Mouse (Mus musculus): ENCODE data around the gene Cetn3.

The Cetn3 gene

GRCm38 (mm10) chr13:81790160-81790559 is 7.3 kb downstream of the Cetn3 start:
- ChIA-PET POLR2A (no interaction called here), CTCF (no interaction called here)

GRCm38 (mm10) chr13:81791861-81792260 is 9.0 kb downstream of the Cetn3 start:
- POLR2A ChIA-PET: interaction anchor here in 3 of 4 experiments (0.5 to 1.4 kb wide), 4 partner anchors 8 to 909 kb away, joined by 3 to 8 read pairs (median 5); partner anchors contain the start of genes Arrdc3 (in 1 of the 3) and Cetn3 (in 1 of the 3)
- CTCF ChIA-PET: no interaction called here

DNA sequence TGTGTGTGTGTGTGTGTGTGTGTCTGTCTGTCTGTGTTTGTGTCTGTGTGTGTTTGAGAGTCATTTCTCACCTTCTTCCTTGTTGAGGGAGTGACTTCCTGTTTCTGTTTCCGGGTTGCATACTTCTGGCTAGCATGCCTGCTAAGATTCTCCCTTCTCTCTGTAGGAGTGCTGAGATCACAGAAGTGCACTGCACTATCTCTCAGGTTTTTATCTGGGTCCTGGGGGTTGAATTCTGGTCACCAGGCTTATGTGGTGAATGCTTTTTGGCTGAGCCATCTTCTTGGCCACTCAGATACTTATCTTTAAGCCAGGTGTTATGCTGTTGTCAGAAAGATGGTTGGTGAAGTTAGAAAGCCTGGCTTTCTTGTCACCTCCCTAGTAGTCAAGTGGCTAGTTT is 11.0 kb downstream of the Cetn3 start:
- ChIA-PET POLR2A (interaction anchor here in 2 of 4 experiments (2.4 to 3.7 kb wide), 2 partner anchors 10 kb away, joined by 8 to 18 read pairs; no protein-coding TSS in a partner anchor), CTCF (no interaction called here)

DNA sequence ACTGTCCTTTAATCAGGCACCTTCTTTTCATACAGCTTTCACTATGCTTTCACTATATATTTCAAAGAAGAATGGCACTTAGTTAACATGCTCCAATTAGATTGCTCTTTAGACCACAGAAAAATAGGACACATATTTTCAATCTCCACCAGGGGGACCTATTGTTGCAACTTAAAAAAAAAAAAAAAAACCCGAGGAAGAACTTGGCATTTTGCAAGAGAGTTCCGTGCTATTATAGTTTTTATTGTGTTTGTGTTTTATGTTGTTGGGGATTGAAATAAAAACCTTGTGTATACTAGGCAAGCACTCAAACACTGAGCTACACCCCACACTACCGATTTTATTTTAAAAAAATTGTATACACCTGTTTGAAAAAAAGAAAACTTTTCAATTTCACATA is 18.2 kb downstream of the Cetn3 start:
- CTCF ChIA-PET: no interaction called here
- POLR2A ChIA-PET: interaction anchor here in 1 of 4 experiments (0.6 kb wide), 1 partner anchor 16 kb away, joined by 3 read pairs; no protein-coding TSS in a partner anchor

- CTCF ChIA-PET: no interaction called here
- POLR2A ChIA-PET: no interaction called here
Measured at GRCm38 (mm10) chr13:81803713-81804112, 20.8 kb downstream of the Cetn3 start.

DNA sequence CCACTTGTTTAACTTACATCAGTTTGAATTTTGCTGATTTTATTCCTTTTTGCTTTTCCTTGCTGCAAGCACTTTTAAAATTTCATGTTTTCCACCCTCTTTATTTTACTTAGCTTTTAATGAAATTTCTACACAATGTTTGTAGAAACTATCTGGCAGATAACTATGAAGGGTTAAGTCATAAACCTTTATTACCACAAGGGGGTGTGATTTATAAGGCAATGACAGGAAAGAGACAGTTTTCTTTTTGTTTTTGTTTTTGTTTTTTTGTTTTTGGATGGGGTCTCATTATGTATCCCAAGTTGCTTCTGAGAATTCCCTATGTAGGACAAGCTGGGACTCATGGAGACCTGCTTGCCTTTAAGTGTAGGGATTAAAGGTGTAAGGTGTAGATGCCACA is 39.9 kb downstream of the Cetn3 start:
- CTCF ChIA-PET: no interaction called here
- POLR2A ChIA-PET: no interaction called here

DNA sequence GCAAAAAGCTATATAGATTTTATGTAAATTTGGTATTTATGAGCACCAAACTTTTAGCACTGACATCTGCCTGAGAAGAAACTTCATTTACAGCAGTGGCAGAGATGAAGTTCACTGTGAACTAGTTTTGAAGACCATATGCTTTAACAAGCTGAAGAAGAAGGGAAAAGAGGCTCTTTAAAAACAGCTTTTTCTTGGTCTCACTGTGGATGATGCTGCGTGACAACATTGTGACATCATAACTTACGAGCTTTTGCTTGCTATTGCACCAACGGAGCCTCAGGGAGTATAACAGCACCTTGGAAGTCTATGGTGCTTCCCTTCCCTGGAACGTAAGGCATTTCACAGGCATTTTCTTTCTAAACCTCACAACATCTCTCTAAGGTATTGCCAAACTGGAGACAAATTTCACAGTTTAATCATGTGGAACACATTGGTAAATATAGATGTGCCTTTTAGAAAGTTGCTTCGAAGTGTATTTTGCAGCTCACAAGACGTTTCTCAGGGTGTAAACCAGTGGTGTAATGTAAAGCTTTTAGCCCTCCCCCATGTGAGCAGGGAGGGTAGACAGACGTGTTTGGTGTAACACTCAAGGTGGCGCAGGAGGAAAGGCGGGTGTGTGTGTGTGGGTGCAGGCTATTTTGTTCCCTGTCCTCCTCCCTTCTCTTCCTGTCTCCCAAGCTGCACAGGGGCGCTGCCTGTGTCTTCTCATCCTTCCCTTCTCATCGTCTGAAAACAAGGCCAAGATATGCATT is 41.9 kb downstream of the Cetn3 start:
- POLR2A ChIA-PET: interaction anchor here in 1 of 4 experiments (0.6 kb wide), 1 partner anchor 88 kb away, joined by 3 read pairs; no protein-coding TSS in a partner anchor
- CTCF ChIA-PET: no interaction called here

GRCm38 (mm10) chr13:81828486-81828885 is 45.6 kb downstream of the Cetn3 start:
- ChIA-PET POLR2A (interaction anchor here in 1 of 4 experiments (1.1 kb wide), 1 partner anchor 48 kb away, joined by 3 read pairs; no protein-coding TSS in a partner anchor), CTCF (interaction anchor here in 1 of 4 experiments (0.6 kb wide), 1 partner anchor 15 kb away, joined by 5 read pairs; no protein-coding TSS in a partner anchor)

GRCm38 (mm10) chr13:81831838-81832237 is 49.0 kb downstream of the Cetn3 start:
- CTCF ChIA-PET: no interaction called here

DNA sequence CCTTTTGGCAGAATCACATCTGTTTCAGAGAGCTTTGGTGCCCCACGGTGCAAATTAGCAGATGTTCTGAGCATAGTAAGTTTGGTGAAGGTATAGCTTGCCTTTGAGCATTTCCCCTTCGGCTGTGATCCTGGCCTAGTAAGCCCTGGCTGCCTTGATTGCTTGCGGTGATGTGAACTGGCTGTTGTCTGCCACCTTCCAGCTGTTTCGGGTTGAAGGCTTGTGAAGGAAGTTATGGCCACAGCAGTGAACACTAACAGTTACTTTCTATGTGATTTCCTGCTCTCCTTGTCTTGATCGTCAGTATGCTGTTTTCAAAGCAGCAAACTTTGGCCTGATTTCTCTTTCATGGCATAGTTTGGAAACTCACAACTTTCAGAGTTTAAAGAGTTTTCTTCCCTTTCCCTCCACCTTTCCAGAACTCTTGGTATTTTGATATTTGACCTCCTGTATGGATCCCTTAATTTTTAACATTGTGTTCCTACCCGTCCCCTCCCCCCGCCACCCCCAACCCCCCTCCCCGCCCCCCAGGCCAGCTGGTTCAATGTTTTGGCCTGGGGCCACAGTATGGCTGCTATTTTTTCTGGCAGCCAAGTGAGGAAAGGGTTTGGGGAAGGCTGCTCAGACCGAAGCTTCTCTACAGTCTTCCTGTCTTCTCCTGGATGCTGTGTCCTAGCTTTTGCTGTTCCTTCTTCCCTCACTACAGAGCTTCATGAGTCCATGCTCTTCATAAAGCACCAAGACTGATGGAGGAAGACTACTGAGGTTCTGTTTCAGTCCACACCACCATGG is 53.7 kb downstream of the Cetn3 start:
- ChIA-PET POLR2A (no interaction called here), CTCF (no interaction called here)

More at GRCm38 (mm10) chr13:81831838-81832237, 49.0 kb downstream of the Cetn3 start:
- POLR2A ChIA-PET: no interaction called here

GRCm38 (mm10) chr13:81838016-81838415 is 55.1 kb downstream of the Cetn3 start:
- CTCF ChIA-PET: no interaction called here

GRCm38 (mm10) chr13:81838948-81839347 is 56.1 kb downstream of the Cetn3 start:
- POLR2A ChIA-PET: no interaction called here

More at GRCm38 (mm10) chr13:81838016-81838415, 55.1 kb downstream of the Cetn3 start:
- POLR2A ChIA-PET: no interaction called here

DNA sequence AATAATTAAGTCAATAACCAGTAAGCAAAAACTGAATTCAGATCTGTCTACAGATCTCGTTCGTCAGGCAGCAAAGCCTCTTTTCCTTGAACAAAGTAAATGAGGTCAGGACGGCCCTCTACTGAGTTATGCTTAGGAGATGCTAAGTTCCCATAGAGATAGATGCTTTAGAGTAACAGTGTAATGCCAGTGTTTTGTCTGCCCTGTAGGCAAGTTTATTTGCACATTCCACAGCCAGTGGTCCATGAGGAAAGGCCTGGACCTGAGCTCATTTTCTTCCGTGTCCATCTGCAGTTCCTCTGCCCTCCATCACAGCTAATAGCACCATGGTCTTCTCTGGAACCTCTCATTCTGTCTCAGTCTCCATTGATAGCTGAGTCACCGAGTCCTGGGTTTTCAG is 57.4 kb downstream of the Cetn3 start:
- CTCF ChIA-PET: no interaction called here
- POLR2A ChIA-PET: no interaction called here

More at GRCm38 (mm10) chr13:81838948-81839347, 56.1 kb downstream of the Cetn3 start:
- CTCF ChIA-PET: no interaction called here

DNA sequence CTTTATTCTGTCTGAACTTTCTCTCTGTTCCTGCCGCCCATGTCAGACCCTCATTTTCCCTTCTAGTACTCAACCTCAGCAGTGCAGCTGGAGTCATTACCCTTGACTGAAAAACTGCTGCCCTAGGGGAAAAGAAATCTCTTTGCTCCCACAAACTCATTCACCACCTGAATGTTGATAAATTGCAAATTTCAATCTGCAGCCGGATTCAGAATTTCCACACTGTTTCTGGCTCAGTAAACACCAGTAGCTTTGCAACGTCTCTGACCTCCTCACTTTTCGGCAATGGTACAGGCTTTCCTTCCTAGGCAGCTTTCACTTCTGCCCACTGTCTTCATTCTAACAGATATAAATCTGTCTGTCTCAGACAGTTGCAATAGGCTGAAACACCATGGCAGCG is 57.8 kb downstream of the Cetn3 start:
- ChIA-PET CTCF (no interaction called here), POLR2A (no interaction called here)

DNA sequence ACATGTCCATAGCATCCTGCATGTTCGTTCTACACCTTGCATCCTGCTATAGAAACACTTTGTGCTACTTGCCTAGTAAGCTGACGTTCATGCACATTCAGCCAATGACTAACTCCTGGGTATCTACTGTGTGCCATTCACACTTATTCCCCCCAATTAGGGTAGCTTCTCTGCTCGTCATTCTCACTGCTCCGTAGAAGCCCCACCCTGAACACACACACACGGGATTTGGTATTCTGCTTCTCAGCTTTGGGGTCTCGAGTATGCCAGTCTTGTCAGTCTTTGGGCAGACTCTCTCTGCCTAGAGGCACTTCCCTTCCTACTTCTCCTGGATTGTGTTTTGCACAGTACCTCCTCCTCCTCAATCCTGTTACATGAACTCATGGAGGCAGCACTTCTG is 59.4 kb downstream of the Cetn3 start:
- POLR2A ChIA-PET: no interaction called here
- CTCF ChIA-PET: no interaction called here

All from embryonic stem cell, embryonic (primary cell).